Mouse (Mus musculus): Measurements from ENCODE around the gene Cd3g. TPM values are rescaled to one million over a fixed set of nuclear protein-coding genes. Genes with fewer than 3 reads are reported as not detected.

Gene Cd3g
- total RNA-seq, 2 experiments from 2014 or later, result 0.33 to 1.6 TPM

- peak; percentile 75 to 79 for DNase-seq (ENCODE audit: low spot score in 2 of 2)
These were observed 59.7 kb downstream of the Cd3g start, which contains the start of gene Atp5l for GRCm38 (mm10) chr9:44920374-44921122. Gene Atp5l, minus strand, starts transcription at chr9:44920742.

DNA sequence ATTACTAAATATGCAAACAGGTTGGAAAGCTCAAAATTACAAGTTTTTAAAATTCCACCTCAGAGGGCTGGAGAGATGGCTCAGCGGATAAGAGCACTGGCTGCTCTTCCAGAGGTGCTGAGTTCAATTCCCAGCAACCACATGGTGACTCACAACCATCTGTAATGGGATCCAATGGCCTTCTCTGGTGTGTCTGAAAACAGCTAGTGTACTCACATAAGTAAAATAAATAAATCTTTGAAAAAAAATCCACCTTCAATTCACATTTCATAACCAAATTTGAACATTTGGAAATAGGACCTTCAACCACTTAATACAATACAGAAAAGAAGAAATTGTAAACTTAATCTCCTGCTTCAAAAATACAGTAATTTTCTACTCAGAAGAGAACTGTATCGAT lies 60.6 kb downstream of the Cd3g start:
- DNase-seq (ENCODE audit: low spot score in 2 of 2), result no peak

Other genes with a start within 250 kb of the Cd3g start
- gene Phldb1, start 245.2 kb downstream of the Cd3g start, total RNA-seq (2021), result 10 to 100 TPM; 24.1 to 60.8 TPM
- 100 to 1,000 TPM; 139 to 168 TPM for gene Arcn1, start 212.6 kb downstream of the Cd3g start, total RNA-seq (2021)
- gene Ift46, start 212.5 kb downstream of the Cd3g start, total RNA-seq (2021), result 10 to 100 TPM; 54.0 to 57.6 TPM
- 1 to 10 TPM; 4.2 to 8.3 TPM for gene Tmem25, start 181.1 kb downstream of the Cd3g start, total RNA-seq (2021)
- gene Ttc36, start 177.4 kb downstream of the Cd3g start, total RNA-seq (2021), result 1 to 10 TPM; 2.7 to 4.1 TPM
- gene Kmt2a, start 99.1 kb downstream of the Cd3g start, total RNA-seq (2021), result 10 to 100 TPM; 27.2 to 32.1 TPM
- 100 to 1,000 TPM; 593 to 763 TPM for gene Atp5l, start 59.7 kb downstream of the Cd3g start, total RNA-seq (2021)
- 100 to 1,000 TPM in 1 of 2 experiments, 10 to 100 TPM in 1; 85.6 to 103 TPM for gene Ube4a, start 14.8 kb downstream of the Cd3g start, total RNA-seq (2021)
- gene Cd3d, start 1.4 kb upstream of the Cd3g start, total RNA-seq (2021), result under 1 TPM in 1 of 2 experiments, not detected in 1; 0.93 TPM
- gene Cd3e, start 29.2 kb upstream of the Cd3g start, total RNA-seq (2021), result 1 to 10 TPM in 1 of 2 experiments, under 1 TPM in 1; 0.27 to 2.0 TPM
- gene Mpzl2, start 59.4 kb upstream of the Cd3g start, total RNA-seq (2021), result 10 to 100 TPM; 10.5 to 12.9 TPM
- 1 to 10 TPM; 7.3 to 9.1 TPM for gene Mpzl3, start 74.8 kb upstream of the Cd3g start, total RNA-seq (2021)
- 1 to 10 TPM; 3.3 to 6.8 TPM for gene Jaml, start 98.8 kb upstream of the Cd3g start, total RNA-seq (2021)
- gene Scn2b, start 137.4 kb upstream of the Cd3g start, total RNA-seq (2021), result 10 to 100 TPM; 11.1 to 11.2 TPM
- 1 to 10 TPM in 1 of 2 experiments, under 1 TPM in 1; 0.90 to 1.1 TPM for gene Scn4b, start 158.0 kb upstream of the Cd3g start, total RNA-seq (2021)
- gene BC049352, start 201.6 kb upstream of the Cd3g start, total RNA-seq (2021), result 1 to 10 TPM in 1 of 2 experiments, under 1 TPM in 1; 0.86 to 1.3 TPM
- not detected for gene Tmprss4, start 223.7 kb upstream of the Cd3g start, total RNA-seq (2021)

Data from adrenal gland, adult 18-20 months (tissue).